Mouse (Mus musculus) spleen, adult 2 months (tissue): ENCODE data around the gene Zfp85. TPM values are rescaled to one million over a fixed set of nuclear protein-coding genes. Genes with fewer than 3 reads are reported as not detected.
"Not testable (repeated sequence)": the region's sequence is repeated elsewhere in the genome, so short reads cannot be mapped to it uniquely, and the experiment has no call there.

Source experiments
- DNase-seq, 2 experiments: peaks; one replicate each; pipeline versions ENCODE4 v3.0.0 to v3.0.0-alpha.2; 2012 to 2021; ENCODE audit warnings: low spot score in 2 of 2, low read depth in 1 of 2
- H3K27ac ChIP-seq: fragments of 200-500 bp; 2 replicates; pipeline ENCODE4 v1.5.1; 2012; ENCODE audit warnings: low read length, inconsistent platforms; ENCODE audit not compliant: insufficient read depth
- H3K27me3 ChIP-seq: fragments of 200-500 bp; 2 replicates; pipeline ENCODE4 v1.6.1; 2012; ENCODE audit warnings: mild to moderate bottlenecking, moderate library complexity, low read length, inconsistent platforms; ENCODE audit not compliant: control insufficient read depth, insufficient read depth
- H3K36me3 ChIP-seq: fragments of 200-500 bp; 2 replicates; pipeline ENCODE4 v1.6.1; 2012; ENCODE audit warnings: mild to moderate bottlenecking, low read length, inconsistent platforms; ENCODE audit not compliant: control insufficient read depth, insufficient read depth
- H3K4me1 ChIP-seq: fragments of 200-500 bp; 2 replicates; pipeline ENCODE4 v1.6.1; 2011; ENCODE audit warnings: inconsistent platforms; ENCODE audit not compliant: control insufficient read depth, insufficient read depth, insufficient read length
- H3K4me3 ChIP-seq: fragments of 200-500 bp; 2 replicates; pipeline ENCODE4 v1.5.1; 2011; ENCODE audit warnings: mild to moderate bottlenecking, inconsistent platforms; ENCODE audit not compliant: insufficient read depth, insufficient read length; ENCODE audit errors: extremely low read depth
- CTCF ChIP-seq: fragments of 200-500 bp; IDR thresholded peaks from 2 replicates; pipeline ENCODE4 v1.5.1; 2011; ENCODE audit warnings: mild to moderate bottlenecking, inconsistent platforms; ENCODE audit not compliant: insufficient read depth, insufficient read length, insufficient replicate concordance; ENCODE audit errors: extremely low read depth
- POLR2A ChIP-seq: fragments of 200-500 bp; IDR thresholded peaks from 2 replicates; pipeline ENCODE4 v1.6.1; 2011; ENCODE audit warnings: low read depth, low read length, inconsistent platforms
- WGBS: fragments of 180-500 bp; shearing (Covaris S2); methylation state at CpG from one replicate; pipeline ENCODE4 v1.1.7; 2018; 5-methylcytosine and 5-hydroxymethylcytosine counted together
- polyA plus RNA-seq: library from polyadenylated mRNA; depleted of rRNA; stranded (reverse); fragments of >200 nt; gene quantifications from 2 replicates; pipeline ENCODE4 v1.2.3, GENCODE M21; 2012

Gene Zfp85
- polyA plus RNA-seq, 1 experiment, result 0.26 TPM

- 75% methylated on average over 1 of the region's 1 CpGs for WGBS
- Histone ChIP-seq H3K4me1 (no peaks in the 10 kb centered on the region), H3K27ac (no peak overlapping the region), H3K36me3 (no peaks in the 10 kb centered on the region), H3K27me3 (no peaks in the 10 kb centered on the region), H3K4me3 (no peak overlapping the region)
- TF ChIP-seq POLR2A (no peak), CTCF (no peak)
- DNase-seq, result no peak
Observed at GRCm38 (mm10) chr13:67759966-67760365, 4.9 kb upstream of the Zfp85 start.

- H3K4me3 ChIP-seq, result no peak overlapping the region
- H3K27ac ChIP-seq, result no peak overlapping the region
- peaks cover 5% of the 10 kb centered on the region for H3K36me3 ChIP-seq
- DNase-seq, result no peak
- TF ChIP-seq CTCF (no peak), POLR2A (no peak)
- H3K4me1 ChIP-seq, result no peaks in the 10 kb centered on the region
- no peaks in the 10 kb centered on the region for H3K27me3 ChIP-seq
- 89% methylated on average over 6 of the region's 6 CpGs for WGBS
Observed at GRCm38 (mm10) chr13:67755761-67756160, 733 bp upstream of the Zfp85 start.

- no peak for TF ChIP-seq POLR2A
- TF ChIP-seq CTCF, result no peak
- Histone ChIP-seq H3K27ac (no peak overlapping the region), H3K36me3 (peaks cover 3% of the 10 kb centered on the region), H3K27me3 (no peaks in the 10 kb centered on the region), H3K4me3 (no peak overlapping the region), H3K4me1 (no peaks in the 10 kb centered on the region)
- no peak for DNase-seq
- whole genome bisulfite sequencing, result 95% methylated on average over 9 of the region's 9 CpGs
Observed at GRCm38 (mm10) chr13:67743896-67744295, 11.1 kb downstream of the Zfp85 start.

- Histone ChIP-seq H3K4me1 (no peaks in the 10 kb centered on the region), H3K36me3 (no peaks in the 10 kb centered on the region), H3K27ac (no peak overlapping the region), H3K27me3 (no peaks in the 10 kb centered on the region), H3K4me3 (no peak overlapping the region)
- no peak for DNase-seq
- 94% methylated on average over 3 of the region's 3 CpGs for WGBS
- TF ChIP-seq POLR2A (no peak), CTCF (no peak)
Observed at GRCm38 (mm10) chr13:67742941-67743340, 12.1 kb downstream of the Zfp85 start.

GRCm38 (mm10) chr13:67734391-67734790 is 20.6 kb downstream of the Zfp85 start:
- H3K4me1 ChIP-seq, result not testable (repeated sequence)
- 93% methylated on average over 9 of the region's 9 CpGs for WGBS

GRCm38 (mm10) chr13:67729441-67729840 is 25.6 kb downstream of the Zfp85 start:
- not testable (repeated sequence) for H3K27me3 ChIP-seq, H3K4me1 ChIP-seq, H3K36me3 ChIP-seq, H3K27ac ChIP-seq
- peak overlapping the region; percentile 90 for H3K4me3 ChIP-seq
- peak in 1 of 2 experiments; percentile 16 for DNase-seq
- 9% methylated on average over 4 of the region's 4 CpGs for WGBS

More at GRCm38 (mm10) chr13:67734391-67734790, 20.6 kb downstream of the Zfp85 start:
- not testable (repeated sequence) for H3K4me3 ChIP-seq, H3K27ac ChIP-seq, H3K27me3 ChIP-seq, H3K36me3 ChIP-seq, DNase-seq

- 3% methylated on average over 20 of the region's 21 CpGs for WGBS
- Histone ChIP-seq H3K4me3 (peak within 1 kb of the TSS; percentile 90), H3K36me3 (no peaks in the 10 kb centered on the region), H3K27ac (peak within 1 kb of the TSS; percentile 35; the same call in 1 of the 2 replicates), H3K4me1 (no peaks in the 10 kb centered on the region), H3K27me3 (no peaks in the 10 kb centered on the region)
- TF ChIP-seq POLR2A (peak; percentile 12; the same call in 1 of the 2 replicates), CTCF (no peak)
- DNase-seq, result peak; percentile 26
Observed at GRCm38 (mm10) chr13:67728641-67729318, 26.2 kb downstream of the Zfp85 start, which contains the start of gene Zfp65. TSS of gene Zfp65 (minus strand) at chr13:67729173.
